In genomic region chr12:76018640-76019039, GRCm38 (mm10) we compare ENCODE assay signal across 20 mouse cellular contexts.
DNase-seq lines count a peak whose midpoint lies in the region; ATAC-seq lines count a peak whose summit lies in the region.
"Had no signal": no experiment of that assay in that cellular context is flagged by ENCODE, and none has a peak within 500 bp of the region (broad histone marks: within the 10 kb centered on the region; RNA-seq: fewer than 3 reads in every experiment).

No protein-coding gene starts in this region.

- ATAC-seq in kidney, embryonic 14.5 days (ENCODE audit: low FRiP score, low TSS enrichment) = no peak
- ATAC-seq: activated CD4-positive, CD25-positive, alpha-beta regulatory T cell, adult 4 months had no signal

- H3K27ac ChIP-seq in kidney, embryonic 14.5 days (ENCODE audit: low read depth, low read length) = no peak overlapping the region
- H3K27ac ChIP-seq: embryonic facial prominence, embryonic 15.5 days; forebrain, embryonic 12.5 days; limb, embryonic 15.5 days had no signal

- DNase-seq in cerebellum, postnatal 14 days = peak; percentile 24 to 35
- DNase-seq in cerebellum, adult 9-10 months = no peak
- peak; percentile 22 for DNase-seq in kidney, postnatal 14 days
- peak; percentile 22 for DNase-seq in MN1 (ENCODE audit: low spot score)
- peak; percentile 63 for DNase-seq in adrenal gland, postnatal 10 days
- no peak for DNase-seq in gastrocnemius, postnatal 10 days
- DNase-seq in heart, adult 18-20 months = no peak
- DNase-seq: cerebellum, adult 9-11 months; embryo, embryonic 11 days; gastrocnemius, postnatal 25 days; heart, postnatal 10 days; layer of hippocampus, adult 9-11 months; lung, postnatal 36 days; spleen, adult 18-20 months had no signal

- H3K4me3 ChIP-seq in kidney, embryonic 14.5 days (ENCODE audit: low read length) = no peak overlapping the region
- H3K4me3 ChIP-seq: embryonic facial prominence, embryonic 15.5 days; forebrain, embryonic 12.5 days; limb, embryonic 15.5 days had no signal

- WGBS in kidney, embryonic 14.5 days = 52% methylated on average over 8 of the region's 8 CpGs

- peaks cover 23% of the 10 kb centered on the region; the same call in 1 of the 2 replicates for H3K36me3 ChIP-seq in kidney, embryonic 14.5 days (ENCODE audit: control insufficient read depth, insufficient read depth, low read length)
- H3K36me3 ChIP-seq: embryonic facial prominence, embryonic 15.5 days had no signal

- H3K4me1 ChIP-seq in kidney, embryonic 14.5 days (ENCODE audit: control insufficient read depth, insufficient read depth, low read length) = no peaks in the 10 kb centered on the region
- H3K4me1 ChIP-seq: forebrain, embryonic 12.5 days had no signal

- H3K27me3 ChIP-seq in kidney, embryonic 14.5 days (ENCODE audit: control insufficient read depth, insufficient read depth, low read length) = no peaks in the 10 kb centered on the region
- H3K27me3 ChIP-seq: embryonic facial prominence, embryonic 15.5 days; forebrain, embryonic 12.5 days; limb, embryonic 15.5 days had no signal

- no peaks in the 10 kb centered on the region for H3K9me3 ChIP-seq in kidney, embryonic 14.5 days (ENCODE audit: control insufficient read depth, low read length)
- H3K9me3 ChIP-seq: embryonic facial prominence, embryonic 15.5 days; forebrain, embryonic 12.5 days; limb, embryonic 15.5 days had no signal

- no peak overlapping the region for H3K4me2 ChIP-seq in kidney, embryonic 14.5 days (replicated peaks; ENCODE audit: low read depth, low read length)
- H3K4me2 ChIP-seq: embryonic facial prominence, embryonic 15.5 days; forebrain, embryonic 12.5 days; limb, embryonic 15.5 days; midbrain, embryonic 11.5 days had no signal

- no peak overlapping the region for H3K9ac ChIP-seq in kidney, embryonic 14.5 days (ENCODE audit: low read depth, low read length)
- H3K9ac ChIP-seq: embryonic facial prominence, embryonic 15.5 days; forebrain, embryonic 12.5 days; limb, embryonic 15.5 days had no signal

Comparison
In these comparisons a context has a peak if more than half of its experiments do, and no peak if none do; other contexts are left out.
1. DNase-seq: peak in cerebellum, postnatal 14 days (2 of 2), kidney, postnatal 14 days (single experiment), MN1 (single experiment) and adrenal gland, postnatal 10 days (single experiment); none in cerebellum, adult 9-10 months (single experiment), gastrocnemius, postnatal 10 days (single experiment) and heart, adult 18-20 months (0 of 2).